ENCODE assay signal across 9 mouse cellular contexts in genomic region chr8:114206421-114206983, GRCm38 (mm10). TPM values are rescaled to one million over a fixed set of nuclear protein-coding genes. Genes with fewer than 3 reads are reported as not detected.
DNase-seq lines count a peak whose midpoint lies in the region; ATAC-seq and TF ChIP-seq lines count a peak whose summit lies in the region.
"Had no signal": no experiment of that assay in that cellular context is flagged by ENCODE, and none has a peak within 500 bp of the region (broad histone marks: within the 10 kb centered on the region; RNA-seq: fewer than 3 reads in every experiment).

No protein-coding gene starts in this region.

- H3K4me2 ChIP-seq in limb, embryonic 14.5 days (replicated peaks; ENCODE audit: low read depth, low read length, severe bottlenecking), result peak overlapping the region; percentile 88
- no peak overlapping the region for H3K4me2 ChIP-seq in lung, postnatal 0 days (replicated peaks; ENCODE audit: low read depth, low read length)

- WGBS in limb, embryonic 14.5 days, result 1% methylated on average over 8 of the region's 8 CpGs
- WGBS in lung, postnatal 0 days, result 5% methylated on average over 8 of the region's 8 CpGs
- 4% methylated on average over 8 of the region's 8 CpGs for WGBS in lung, adult 2 months

- TF ChIP-seq CTCF in embryonic fibroblast, embryonic 13.5 days (IDR thresholded peaks at IDR 0.05; ENCODE audit: borderline replicate concordance, insufficient read depth, low read length), result no peak
- TF ChIP-seq CTCF in lung, postnatal 0 days (IDR thresholded peaks at IDR 0.05), result no peak
- TF ChIP-seq CTCF in lung, adult 2 months (IDR thresholded peaks at IDR 0.05; ENCODE audit: insufficient read depth, low read length), result no peak

- no peak overlapping the region for H3K27ac ChIP-seq in embryonic fibroblast, embryonic 13.5 days (ENCODE audit: insufficient read depth, low read length)
- H3K27ac ChIP-seq in limb, embryonic 14.5 days (replicated peaks; ENCODE audit: low read depth, low read length), result no peak overlapping the region
- no peak overlapping the region for H3K27ac ChIP-seq in lung, postnatal 0 days (ENCODE audit: low read length)
- H3K27ac ChIP-seq: liver, embryonic 13.5 days had no signal

- DNase-seq in right cerebral cortex, postnatal 4 days, result peak; percentile 5
- DNase-seq in right cerebral cortex, postnatal 25 days, result no peak
- DNase-seq in limb, embryonic 14.5 days (ENCODE audit: low spot score), result no peak
- DNase-seq in lung, postnatal 0 days (ENCODE audit: low spot score), result no peak
- DNase-seq in urinary bladder, postnatal 10 days (ENCODE audit: low spot score), result no peak
- DNase-seq in lung, adult 2 months, result no peak
- no peak for DNase-seq in lung, adult 18-20 months
- DNase-seq: liver, embryonic 13.5 days had no signal

- ATAC-seq in limb, embryonic 14.5 days (ENCODE audit: low FRiP score, low read depth), result no peak
- ATAC-seq in lung, postnatal 0 days, result no peak

- no peaks in the 10 kb centered on the region for H3K36me3 ChIP-seq in limb, embryonic 14.5 days (ENCODE audit: control insufficient read depth, insufficient read depth, low read length)
- no peaks in the 10 kb centered on the region for H3K36me3 ChIP-seq in lung, postnatal 0 days (ENCODE audit: insufficient read depth, low read length)
- H3K36me3 ChIP-seq: liver, embryonic 13.5 days had no signal

- no peak for TF ChIP-seq POLR2A in embryonic fibroblast, embryonic 13.5 days (IDR thresholded peaks at IDR 0.05; ENCODE audit: low read depth, low read length)
- TF ChIP-seq POLR2A in limb, embryonic 14.5 days (IDR thresholded peaks at IDR 0.05; ENCODE audit: borderline replicate concordance, extremely low read depth, insufficient read depth, insufficient read length), result no peak
- no peak for TF ChIP-seq POLR2A in lung, adult 2 months (IDR thresholded peaks at IDR 0.05; ENCODE audit: borderline replicate concordance, extremely low read depth, low read depth, low read length)

- H3K9ac ChIP-seq in limb, embryonic 14.5 days (ENCODE audit: low read depth, low read length, severe bottlenecking), result peak overlapping the region; percentile 22; the same call in 1 of the 2 replicates
- no peak overlapping the region for H3K9ac ChIP-seq in lung, postnatal 0 days (replicated peaks; ENCODE audit: low read depth)
- H3K9ac ChIP-seq: liver, embryonic 13.5 days had no signal

- peaks cover 28% of the 10 kb centered on the region for H3K27me3 ChIP-seq in limb, embryonic 14.5 days (ENCODE audit: control insufficient read depth, insufficient read depth, low read length)
- peaks cover 8% of the 10 kb centered on the region; the same call in 1 of the 2 replicates for H3K27me3 ChIP-seq in lung, postnatal 0 days (replicated peaks; ENCODE audit: insufficient read depth, low read length)

- H3K9me3 ChIP-seq in limb, embryonic 14.5 days (ENCODE audit: control insufficient read depth, low read length), result no peaks in the 10 kb centered on the region; the same call in 1 of the 2 replicates
- H3K9me3 ChIP-seq in lung, postnatal 0 days (ENCODE audit: low read length), result no peaks in the 10 kb centered on the region
- H3K9me3 ChIP-seq: liver, embryonic 13.5 days had no signal

- no peaks in the 10 kb centered on the region for H3K4me1 ChIP-seq in embryonic fibroblast, embryonic 13.5 days (ENCODE audit: control insufficient read depth, insufficient read depth, low read length)
- H3K4me1 ChIP-seq in limb, embryonic 14.5 days (ENCODE audit: control insufficient read depth, insufficient read depth, low read length), result 0 out of 2 replicates have a peak, but pooled peaks cover 4% of the 10 kb centered on the region
- no peaks in the 10 kb centered on the region for H3K4me1 ChIP-seq in lung, postnatal 0 days (ENCODE audit: insufficient read depth, low read depth, low read length)
- no peaks in the 10 kb centered on the region for H3K4me1 ChIP-seq in lung, adult 2 months (ENCODE audit: control insufficient read depth, insufficient read depth, low read length)
- H3K4me1 ChIP-seq: liver, embryonic 13.5 days had no signal

- no peak for TF ChIP-seq EP300 in lung, postnatal 0 days (IDR thresholded peaks at IDR 0.05)

- peak overlapping the region; percentile 3; the same call in 1 of the 2 replicates for H3K4me3 ChIP-seq in embryonic fibroblast, embryonic 13.5 days (ENCODE audit: insufficient read depth, low read length)
- peak overlapping the region; percentile 53 for H3K4me3 ChIP-seq in limb, embryonic 14.5 days (replicated peaks; ENCODE audit: low read length)
- H3K4me3 ChIP-seq in lung, postnatal 0 days (ENCODE audit: low read depth, low read length), result no peak overlapping the region
- H3K4me3 ChIP-seq in lung, adult 2 months (replicated peaks; ENCODE audit: extremely low read depth, low read depth, low read length), result no peak overlapping the region
- H3K4me3 ChIP-seq: liver, embryonic 13.5 days had no signal

RNA-seq across cellular contexts. Expression of gene Vat1l, which starts 1.1 kb away (rescaled TPM):
- 1.2 and 3.2 TPM in 2 replicates for polyA plus RNA-seq in embryonic fibroblast, embryonic 13.5 days (2011; ENCODE audit: insufficient read length, low read depth, missing spikeins)
- polyA plus RNA-seq in limb, embryonic 14.5 days (2012; rRNA removed), result 9.9 and 10.7 TPM in 2 replicates
- 3.4 and 3.9 TPM in 2 replicates for polyA plus RNA-seq in limb, embryonic 14.5 days (2014; fragmentation: Nextera tagmentation; extraction: Ambion mirVana)
- polyA plus RNA-seq in lung, postnatal 0 days (2015; fragmentation: Nextera tagmentation; extraction: Ambion mirVana), result 0.06 and 0.20 TPM in 2 replicates
- polyA plus RNA-seq in lung, adult 2 months (2012; rRNA removed), result 0.36 and 0.74 TPM in 2 replicates

Comparison
In these comparisons a context has a peak if more than half of its experiments do, and no peak if none do; other contexts are left out.
1. H3K4me3 ChIP-seq: peak in embryonic fibroblast, embryonic 13.5 days (single experiment) and limb, embryonic 14.5 days (single experiment); none in lung, postnatal 0 days (single experiment) and lung, adult 2 months (single experiment).